ENCODE assay signal across 8 mouse cellular contexts in the genomic region with DNA sequence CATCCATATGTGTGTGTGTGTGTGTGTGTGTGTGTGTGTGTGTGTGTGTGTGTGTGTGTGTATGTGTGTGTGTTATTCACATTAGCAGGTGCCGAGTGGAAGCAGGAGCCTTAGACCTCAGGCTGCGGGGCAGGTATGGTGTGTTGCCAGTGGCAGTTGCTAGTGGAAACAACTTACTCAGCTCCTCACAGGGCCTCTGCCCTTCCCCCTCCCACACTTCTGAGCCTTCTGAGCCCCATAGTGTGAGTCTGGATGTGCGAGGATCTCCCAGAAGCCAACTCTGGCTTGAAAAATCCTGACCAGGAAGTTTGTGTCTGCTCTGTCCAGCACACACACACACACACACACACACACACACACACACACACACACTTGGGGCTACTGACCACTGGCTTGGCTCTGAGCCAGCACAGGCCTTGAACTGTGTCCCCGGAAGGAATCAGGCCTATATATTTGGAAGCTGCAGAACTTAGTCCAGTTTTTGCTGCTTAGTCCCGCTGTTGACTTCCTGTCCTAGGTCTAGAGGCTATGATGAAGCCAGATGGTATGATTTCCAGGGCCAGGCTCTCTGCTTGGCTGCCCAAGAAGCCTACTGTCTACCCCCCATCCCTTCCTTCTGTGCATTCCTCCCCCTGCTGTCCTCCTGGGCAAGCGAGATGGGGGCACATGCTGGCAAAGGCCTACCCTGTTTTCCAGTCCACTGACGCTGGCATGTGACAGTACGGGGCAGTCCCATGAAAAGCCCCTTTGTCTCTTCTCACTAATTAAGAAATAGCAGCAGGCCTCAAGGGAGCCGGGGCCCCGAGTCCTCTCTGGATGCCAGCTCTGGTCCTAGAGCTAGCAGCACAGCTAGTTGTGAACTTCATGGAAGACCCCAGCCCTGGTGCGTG. TPM values are rescaled to one million over a fixed set of nuclear protein-coding genes. Genes with fewer than 3 reads are reported as not detected.
DNase-seq lines count a peak whose midpoint lies in the region; ATAC-seq and TF ChIP-seq lines count a peak whose summit lies in the region.

No protein-coding gene starts in this region.

- no peak overlapping the region for H3K4me3 ChIP-seq in lung, embryonic 14.5 days (ENCODE audit: low read depth, low read length)
- H3K4me3 ChIP-seq in forebrain, embryonic 11.5 days (ENCODE audit: low read depth, low read length) = no peak overlapping the region
- H3K4me3 ChIP-seq in heart, embryonic 12.5 days = no peak overlapping the region

- no peak overlapping the region for H3K27ac ChIP-seq in lung, embryonic 14.5 days (ENCODE audit: low read depth)
- H3K27ac ChIP-seq in forebrain, embryonic 11.5 days (ENCODE audit: low read depth, low read length) = peak overlapping the region; percentile 57; the same call in 1 of the 2 replicates
- H3K27ac ChIP-seq in heart, embryonic 12.5 days (ENCODE audit: poor library complexity, severe bottlenecking) = no peak overlapping the region

- DNase-seq in lung, embryonic 14.5 days = peak; percentile 31
- DNase-seq in lung, adult 18-20 months = no peak
- peak; percentile 73 for DNase-seq in forebrain, embryonic 11.5 days (ENCODE audit: low spot score)
- peak; percentile 68 to 69 for DNase-seq in layer of hippocampus, postnatal 10 days (ENCODE audit: low spot score in 2 of 2)
- peak; percentile 83 to 86 for DNase-seq in right cerebral cortex, postnatal 10 days (ENCODE audit: low spot score in 2 of 2)
- DNase-seq in thymus, postnatal 25 days = no peak
- no peak for DNase-seq in spleen, postnatal 4 days (ENCODE audit: low spot score in 2 of 2)

- no peak for TF ChIP-seq CTCF in lung, embryonic 14.5 days (IDR thresholded peaks at IDR 0.05; ENCODE audit: low read depth)

- no peak for ATAC-seq in lung, embryonic 14.5 days (ENCODE audit: insufficient read depth)
- ATAC-seq in forebrain, embryonic 11.5 days (replicated peaks; ENCODE audit: low FRiP score) = peak; percentile 73
- ATAC-seq in heart, embryonic 12.5 days (ENCODE audit: insufficient number of reproducible peaks, low FRiP score) = no peak

- H3K9me3 ChIP-seq in lung, embryonic 14.5 days (ENCODE audit: low read depth, low read length) = no peaks in the 10 kb centered on the region
- no peaks in the 10 kb centered on the region for H3K9me3 ChIP-seq in forebrain, embryonic 11.5 days (ENCODE audit: control insufficient read depth, low read length)
- H3K9me3 ChIP-seq in heart, embryonic 12.5 days (replicated peaks) = no peaks in the 10 kb centered on the region

- H3K4me1 ChIP-seq in lung, embryonic 14.5 days (ENCODE audit: insufficient read depth) = no peaks in the 10 kb centered on the region
- H3K4me1 ChIP-seq in forebrain, embryonic 11.5 days (replicated peaks; ENCODE audit: control insufficient read depth, insufficient read depth, low read length) = peaks cover 10% of the 10 kb centered on the region
- no peaks in the 10 kb centered on the region for H3K4me1 ChIP-seq in heart, embryonic 12.5 days (replicated peaks)

- WGBS in lung, embryonic 14.5 days = 67% methylated on average over 11 of the region's 11 CpGs
- WGBS in forebrain, embryonic 11.5 days = 42% methylated on average over 11 of the region's 11 CpGs
- 72% methylated on average over 11 of the region's 11 CpGs for WGBS in heart, embryonic 12.5 days

- no peaks in the 10 kb centered on the region for H3K36me3 ChIP-seq in lung, embryonic 14.5 days (ENCODE audit: insufficient read depth)
- no peaks in the 10 kb centered on the region for H3K36me3 ChIP-seq in forebrain, embryonic 11.5 days (ENCODE audit: control insufficient read depth, insufficient read depth, low read length)
- no peaks in the 10 kb centered on the region for H3K36me3 ChIP-seq in heart, embryonic 12.5 days

- no peaks in the 10 kb centered on the region for H3K27me3 ChIP-seq in lung, embryonic 14.5 days (ENCODE audit: insufficient read depth, low read length)
- no peaks in the 10 kb centered on the region for H3K27me3 ChIP-seq in forebrain, embryonic 11.5 days (ENCODE audit: control insufficient read depth, insufficient read depth, low read length)
- no peaks in the 10 kb centered on the region for H3K27me3 ChIP-seq in heart, embryonic 12.5 days (replicated peaks)

- no peak overlapping the region for H3K9ac ChIP-seq in lung, embryonic 14.5 days
- 0 out of 2 replicates have a peak overlapping the region, but pooled peaks have one; percentile 8 for H3K9ac ChIP-seq in forebrain, embryonic 11.5 days (ENCODE audit: low read length)
- no peak overlapping the region for H3K9ac ChIP-seq in heart, embryonic 12.5 days

- H3K4me2 ChIP-seq in lung, embryonic 14.5 days = no peak overlapping the region
- H3K4me2 ChIP-seq in forebrain, embryonic 11.5 days (ENCODE audit: low read depth, low read length, severe bottlenecking) = no peak overlapping the region
- no peak overlapping the region for H3K4me2 ChIP-seq in heart, embryonic 12.5 days

RNA-seq across cellular contexts. Expression of a gene that starts 22.2 kb away (rescaled TPM):
- polyA plus RNA-seq in lung, embryonic 14.5 days (2014; fragmentation: Nextera tagmentation; extraction: Ambion mirVana) = 0.75 and 0.81 TPM in 2 replicates
- polyA plus RNA-seq in forebrain, embryonic 11.5 days (2014; fragmentation: Nextera tagmentation; extraction: Ambion mirVana) = 6.5 and 7.6 TPM in 2 replicates
- 10 to 100 TPM; 90.6 to 93.6 TPM for total RNA-seq in layer of hippocampus, postnatal 10 days (2021)
- polyA plus RNA-seq in heart, embryonic 12.5 days (2016; fragmentation: Nextera tagmentation; extraction: Ambion mirVana) = 0.95 and 1.3 TPM in 2 replicates

Comparison
In these comparisons a context has a peak if more than half of its experiments do, and no peak if none do; other contexts are left out.
1. DNase-seq: peak in lung, embryonic 14.5 days (single experiment), forebrain, embryonic 11.5 days (single experiment), layer of hippocampus, postnatal 10 days (2 of 2) and right cerebral cortex, postnatal 10 days (2 of 2); none in lung, adult 18-20 months (0 of 2), thymus, postnatal 25 days (single experiment) and spleen, postnatal 4 days (0 of 2).